Mouse (Mus musculus): ENCODE measurements at regions not wholly inside any gene's neighbourhood (a gene's known extent, or its start where the extent isn't known, plus 50 kb on each side); places are given as distances from the start of the nearest gene placed in this dataset.

DNA sequence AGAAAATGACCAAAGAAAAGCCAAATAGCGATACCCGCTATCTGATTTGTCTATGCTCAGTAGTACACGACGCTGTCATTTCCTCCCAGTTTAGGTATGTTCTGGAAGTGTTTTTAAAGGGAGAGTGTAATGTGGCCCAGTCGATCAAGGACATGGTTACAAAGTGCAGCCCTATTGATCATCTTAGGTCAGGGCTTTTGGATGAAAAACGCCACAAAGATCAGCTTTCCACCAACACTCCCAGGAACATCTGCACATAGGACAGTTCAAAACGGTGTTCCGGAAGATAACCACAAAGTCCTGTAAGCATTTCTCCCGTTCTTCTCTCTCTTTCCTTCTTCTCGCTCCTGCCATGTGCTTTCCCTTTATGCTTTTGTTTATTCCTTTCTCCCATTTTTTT lies 149.2 kb upstream of the Maf start:
- TF ChIP-seq CTCF (IDR thresholded peaks at IDR 0.05; ENCODE audit: low read depth) (no peak), EP300 (IDR thresholded peaks at IDR 0.05; ENCODE audit: low read depth) (no peak)
